11 mouse cellular contexts compared by ENCODE assay signal in genomic region chr14:60739155-60739554, GRCm38 (mm10). TPM values are rescaled to one million over a fixed set of nuclear protein-coding genes. Genes with fewer than 3 reads are reported as not detected.
DNase-seq lines count a peak whose midpoint lies in the region; ATAC-seq and TF ChIP-seq lines count a peak whose summit lies in the region.
"Had no signal": no experiment of that assay in that cellular context is flagged by ENCODE, and none has a peak within 500 bp of the region (broad histone marks: within the 10 kb centered on the region; RNA-seq: fewer than 3 reads in every experiment).

No protein-coding gene starts in this region.

- H3K27me3 ChIP-seq in heart, adult 2 months (ENCODE audit: control insufficient read depth, insufficient read depth, low read length): no peaks in the 10 kb centered on the region
- no peaks in the 10 kb centered on the region for H3K27me3 ChIP-seq in intestine, embryonic 15.5 days (replicated peaks)
- no peaks in the 10 kb centered on the region for H3K27me3 ChIP-seq in intestine, postnatal 0 days (replicated peaks; ENCODE audit: control insufficient read depth, insufficient read depth, low read length)
- H3K27me3 ChIP-seq in thymus, adult 2 months (ENCODE audit: control insufficient read depth, insufficient read depth, low read length): no peaks in the 10 kb centered on the region
- H3K27me3 ChIP-seq: liver, embryonic 13.5 days had no signal

- 5% methylated on average over 7 of the region's 9 CpGs for WGBS in heart, adult 2 months
- WGBS in intestine, embryonic 15.5 days: no CpG with 5 or more reads among the region's 9 CpGs
- WGBS in intestine, postnatal 0 days: 23% methylated on average over 3 of the region's 9 CpGs
- no CpG with 5 or more reads among the region's 9 CpGs for WGBS in thymus, adult 2 months
- WGBS in macrophage (ENCODE audit: missing documents): no CpG with 5 or more reads among the region's 9 CpGs

- H3K4me2 ChIP-seq in intestine, embryonic 15.5 days (replicated peaks): no peak overlapping the region
- no peak overlapping the region for H3K4me2 ChIP-seq in intestine, postnatal 0 days (replicated peaks; ENCODE audit: low read depth)
- H3K4me2 ChIP-seq: liver, embryonic 13.5 days had no signal

- H3K4me3 ChIP-seq in heart, adult 2 months: no peak overlapping the region
- no peak overlapping the region for H3K4me3 ChIP-seq in intestine, embryonic 15.5 days (replicated peaks)
- no peak overlapping the region for H3K4me3 ChIP-seq in intestine, postnatal 0 days (ENCODE audit: low read depth, low read length)
- no peak overlapping the region for H3K4me3 ChIP-seq in thymus, adult 2 months (ENCODE audit: control insufficient read depth, insufficient read depth, low read length)
- H3K4me3 ChIP-seq in macrophage (ENCODE audit: inconsistent target): no peak overlapping the region
- H3K4me3 ChIP-seq: liver, embryonic 13.5 days had no signal

- H3K36me3 ChIP-seq in heart, adult 2 months (ENCODE audit: control insufficient read depth, insufficient read depth, low read length): peaks cover 9% of the 10 kb centered on the region
- H3K36me3 ChIP-seq in intestine, embryonic 15.5 days: no peaks in the 10 kb centered on the region
- H3K36me3 ChIP-seq in intestine, postnatal 0 days (ENCODE audit: control insufficient read depth, insufficient read depth): peaks cover 15% of the 10 kb centered on the region; the same call in 1 of the 2 replicates
- H3K36me3 ChIP-seq in thymus, adult 2 months (ENCODE audit: control insufficient read depth, insufficient read depth, low read length): no peaks in the 10 kb centered on the region
- H3K36me3 ChIP-seq in macrophage (ENCODE audit: inconsistent target): no peaks in the 10 kb centered on the region
- H3K36me3 ChIP-seq: liver, embryonic 13.5 days had no signal

- TF ChIP-seq POLR2A in heart, adult 2 months (IDR thresholded peaks at IDR 0.05; ENCODE audit: insufficient read depth, low read depth, low read length): no peak
- no peak for TF ChIP-seq POLR2A in thymus, adult 2 months (IDR thresholded peaks at IDR 0.05; ENCODE audit: control insufficient read depth, extremely low read depth, insufficient read depth, low read length, poor library complexity)

- peaks cover 52% of the 10 kb centered on the region for H3K4me1 ChIP-seq in heart, adult 2 months (ENCODE audit: control insufficient read depth, insufficient read depth, low read length)
- peaks cover 47% of the 10 kb centered on the region for H3K4me1 ChIP-seq in intestine, embryonic 15.5 days (replicated peaks)
- H3K4me1 ChIP-seq in intestine, postnatal 0 days (replicated peaks; ENCODE audit: control insufficient read depth, insufficient read depth, low read length): peaks cover 6% of the 10 kb centered on the region; the same call in 1 of the 2 replicates
- H3K4me1 ChIP-seq in thymus, adult 2 months (replicated peaks; ENCODE audit: control insufficient read depth, insufficient read depth, low read length): peaks cover 68% of the 10 kb centered on the region

- TF ChIP-seq CTCF in heart, adult 2 months (IDR thresholded peaks at IDR 0.05): no peak
- TF ChIP-seq CTCF in intestine, postnatal 0 days (IDR thresholded peaks at IDR 0.05; ENCODE audit: low read depth): no peak
- no peak for TF ChIP-seq CTCF in thymus, adult 2 months (IDR thresholded peaks at IDR 0.05; ENCODE audit: borderline replicate concordance, control insufficient read depth, extremely low read depth, insufficient read depth, low read length, poor library complexity)

- peaks cover 2% of the 10 kb centered on the region; the same call in 1 of the 2 replicates for H3K79me2 ChIP-seq in heart, adult 2 months (replicated peaks; ENCODE audit: control insufficient read depth, insufficient read depth, low read length)
- H3K79me2 ChIP-seq in macrophage (ENCODE audit: inconsistent target): peaks cover 6% of the 10 kb centered on the region; the same call in 1 of the 2 replicates

- intact Hi-C loops in heart, adult 2 months (cut with DNase I): no loop called here

- DNase-seq in heart, adult 11 months: peak; percentile 74
- DNase-seq in heart, adult 2 months: no peak
- DNase-seq in thymus, adult 2 months: no peak
- no peak for DNase-seq in thymus, postnatal 4 days
- DNase-seq in T-cell, adult 2 months (ENCODE audit: low spot score): no peak
- DNase-seq: layer of hippocampus, postnatal 36 days; liver, embryonic 13.5 days had no signal

- ATAC-seq in intestine, embryonic 15.5 days: no peak
- ATAC-seq in intestine, postnatal 0 days: no peak

- TF ChIP-seq EP300 in heart, adult 2 months (IDR thresholded peaks at IDR 0.05; ENCODE audit: insufficient read depth, low read depth, low read length): no peak

- no peak overlapping the region for H3K9ac ChIP-seq in heart, adult 2 months (ENCODE audit: low read depth, low read length)
- H3K9ac ChIP-seq in intestine, embryonic 15.5 days: no peak overlapping the region
- H3K9ac ChIP-seq in intestine, postnatal 0 days (ENCODE audit: low read depth, low read length): no peak overlapping the region
- H3K9ac ChIP-seq: liver, embryonic 13.5 days had no signal

- H3K9me3 ChIP-seq in intestine, embryonic 15.5 days: no peaks in the 10 kb centered on the region
- no peaks in the 10 kb centered on the region for H3K9me3 ChIP-seq in intestine, postnatal 0 days (ENCODE audit: control insufficient read depth)
- H3K9me3 ChIP-seq: liver, embryonic 13.5 days had no signal

- no peak overlapping the region; the same call in 1 of the 2 replicates for H3K27ac ChIP-seq in heart, adult 2 months
- H3K27ac ChIP-seq in intestine, embryonic 15.5 days: 0 out of 2 replicates have a peak overlapping the region, but pooled peaks have one; percentile 4
- H3K27ac ChIP-seq in intestine, postnatal 0 days (ENCODE audit: low read depth, low read length): no peak overlapping the region
- H3K27ac ChIP-seq in thymus, adult 2 months (ENCODE audit: control insufficient read depth, insufficient read depth, low read length): peak overlapping the region; percentile 80; the same call in 1 of the 2 replicates
- peak overlapping the region; percentile 80; the same call in 1 of the 2 replicates for H3K27ac ChIP-seq in macrophage

RNA-seq across cellular contexts. Expression of gene C1qtnf9, which starts 28.8 kb away (rescaled TPM):
- total RNA-seq in heart, adult 2 months (2021): 10 to 100 TPM; 44.0 to 45.5 TPM
- 27.8 and 59.4 TPM in 2 replicates for polyA plus RNA-seq in heart, adult 2 months (2012; rRNA removed)
- 1.3 and 2.0 TPM in 2 replicates for polyA plus RNA-seq in intestine, embryonic 15.5 days (2015; fragmentation: Nextera tagmentation; extraction: Ambion mirVana)
- polyA plus RNA-seq in intestine, postnatal 0 days (2015; fragmentation: Nextera tagmentation; extraction: Ambion mirVana): 1.4 and 1.6 TPM in 2 replicates
- 2.7 and 4.1 TPM in 2 replicates for polyA plus RNA-seq in thymus, adult 2 months (2012; rRNA removed)
- not detected for total RNA-seq in macrophage (2018; cell fraction: chromatin; rRNA removed)
- not detected for total RNA-seq in macrophage (2018; cell fraction: cytosol; rRNA removed)
- total RNA-seq in macrophage (2018; cell fraction: nucleus; rRNA removed): not detected
- not detected in 3 replicates for polyA plus RNA-seq in macrophage (2018)
- polyA plus RNA-seq: neural tube, embryonic 11.5 days had no signal

RNA-seq across cellular contexts. Expression of gene Mipep, which starts 45.2 kb away (rescaled TPM):
- 10 to 100 TPM; 61.6 to 71.8 TPM for total RNA-seq in heart, adult 2 months (2021)
- 26.0 and 38.4 TPM in 2 replicates for polyA plus RNA-seq in heart, adult 2 months (2012; rRNA removed)
- 20.5 and 22.1 TPM in 2 replicates for polyA plus RNA-seq in intestine, embryonic 15.5 days (2015; fragmentation: Nextera tagmentation; extraction: Ambion mirVana)
- 6.7 and 7.0 TPM in 2 replicates for polyA plus RNA-seq in intestine, postnatal 0 days (2015; fragmentation: Nextera tagmentation; extraction: Ambion mirVana)
- 10.3 and 13.7 TPM in 2 replicates for polyA plus RNA-seq in thymus, adult 2 months (2012; rRNA removed)
- 10 to 100 TPM in 13 of 26 experiments, 1 to 10 TPM in 13; 1.8 to 15.3 (median 10.0) TPM for total RNA-seq in macrophage (2018; cell fraction: chromatin; rRNA removed)
- total RNA-seq in macrophage (2018; cell fraction: cytosol; rRNA removed): 1 to 10 TPM; 4.5 to 7.1 (median 5.7) TPM
- 10 to 100 TPM in 4 of 26 experiments, 1 to 10 TPM in 22; 2.0 to 12.6 (median 7.1) TPM for total RNA-seq in macrophage (2018; cell fraction: nucleus; rRNA removed)
- 4.1 to 8.9 TPM (median 5.8 TPM) in 3 replicates for polyA plus RNA-seq in macrophage (2018)

Comparison
In these comparisons a context has a peak if more than half of its experiments do, and no peak if none do; other contexts are left out.
1. H3K27ac ChIP-seq: peak in intestine, embryonic 15.5 days (single experiment), thymus, adult 2 months (single experiment) and macrophage (single experiment); none in heart, adult 2 months (single experiment) and intestine, postnatal 0 days (single experiment).